Mouse (Mus musculus) thymus, postnatal 36 days (tissue): Measurements from ENCODE around the gene Supt5.
A peak's percentile ranks its signal among the peaks of the same experiment; 100 is the strongest.
"Not testable (repeated sequence)": the region's sequence is repeated elsewhere in the genome, so short reads cannot be mapped to it uniquely, and the experiment has no call there.

ENCODE experiments used
- DNase-seq, 2 experiments: peaks; one replicate each; pipeline ENCODE4 v3.0.0; 2022; ENCODE audit warnings: mixed read lengths in 2 of 2

Gene Supt5

GRCm38 (mm10) chr7:28338108-28338998, at the start of gene Supt5:
Supt5 (minus strand) TSS chr7:28338746.
- peak; percentile 96 to 98 for DNase-seq

- not testable (repeated sequence) for DNase-seq
These were observed 48.8 kb upstream of the Supt5 start for GRCm38 (mm10) chr7:28387384-28387783.

- peak in 1 of 2 experiments; percentile 24 for DNase-seq
These were observed 48.3 kb upstream of the Supt5 start for GRCm38 (mm10) chr7:28386877-28387276.

- DNase-seq, result peak; percentile 88 to 89
These were observed 47.9 kb upstream of the Supt5 start for GRCm38 (mm10) chr7:28386462-28386861.

- DNase-seq, result peak in 1 of 2 experiments; percentile 47
These were observed 47.5 kb upstream of the Supt5 start for GRCm38 (mm10) chr7:28386007-28386406.

GRCm38 (mm10) chr7:28385196-28385595, 46.6 kb upstream of the Supt5 start:
- DNase-seq, result peak; percentile 34 to 64

GRCm38 (mm10) chr7:28384162-28384561, 45.6 kb upstream of the Supt5 start:
- DNase-seq, result peak; percentile 61 to 78

GRCm38 (mm10) chr7:28383606-28384005, 45.1 kb upstream of the Supt5 start:
- no peak for DNase-seq

- peak; percentile 67 to 81 for DNase-seq
These were observed 44.4 kb upstream of the Supt5 start for GRCm38 (mm10) chr7:28382981-28383396.

- DNase-seq, result peak in 1 of 2 experiments; percentile 59
These were observed 43.9 kb upstream of the Supt5 start for GRCm38 (mm10) chr7:28382347-28382951.

- DNase-seq, result peak; percentile 91 to 95
These were observed 43.4 kb upstream of the Supt5 start for GRCm38 (mm10) chr7:28381938-28382337.

- DNase-seq, result peak; percentile 84 to 91
These were observed 42.7 kb upstream of the Supt5 start for GRCm38 (mm10) chr7:28381017-28381790.

- no peak for DNase-seq
These were observed 41.9 kb upstream of the Supt5 start, which contains the start of gene Zfp36 for GRCm38 (mm10) chr7:28380237-28381016. Zfp36 (minus strand) TSS chr7:28380253.

- peak; percentile 94 to 96 for DNase-seq
These were observed 40.5 kb upstream of the Supt5 start for GRCm38 (mm10) chr7:28378769-28379651.

GRCm38 (mm10) chr7:28378066-28378690, 39.6 kb upstream of the Supt5 start:
- DNase-seq, result peak; percentile 56 to 64

- DNase-seq, result peak in 1 of 2 experiments; percentile 51
These were observed 38.9 kb upstream of the Supt5 start for GRCm38 (mm10) chr7:28377190-28378065.

- peak; percentile 59 to 76 for DNase-seq
These were observed 37.6 kb upstream of the Supt5 start for GRCm38 (mm10) chr7:28376011-28376771.

- DNase-seq, result peak; percentile 94 to 97
These were observed 36.8 kb upstream of the Supt5 start for GRCm38 (mm10) chr7:28375176-28375921.
